Comparison of ENCODE assay signal across 7 mouse cellular contexts in the genomic region with DNA sequence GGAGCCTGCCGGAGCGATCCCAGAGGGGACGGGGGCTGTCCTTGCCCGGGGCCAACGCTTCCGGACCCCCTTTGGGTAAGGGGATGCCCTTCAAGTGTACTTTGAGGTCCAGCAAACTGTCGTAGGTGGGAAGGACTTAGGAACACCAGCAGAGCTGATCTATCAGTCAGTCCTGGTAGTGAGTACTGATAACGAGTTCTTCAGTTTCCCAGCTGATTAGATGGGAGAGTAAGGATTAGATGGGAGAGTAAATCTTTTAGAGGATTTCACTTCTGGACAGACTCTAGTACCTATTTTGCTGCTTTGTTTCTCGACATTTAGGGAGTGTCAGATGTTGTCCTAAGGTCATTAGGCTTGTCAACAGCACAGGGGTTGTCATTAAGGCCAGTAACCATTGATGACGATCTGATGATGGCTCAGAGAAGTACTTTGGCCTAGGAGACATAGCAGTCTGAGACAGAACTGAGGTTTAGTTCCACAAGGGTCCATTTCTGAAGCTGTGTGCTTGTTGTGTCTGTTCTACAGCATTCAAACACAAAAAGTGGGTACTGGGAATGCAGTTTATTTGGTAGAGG. TPM values are rescaled to one million over a fixed set of nuclear protein-coding genes. Genes with fewer than 3 reads are reported as not detected.
A peak's percentile ranks its signal among the peaks of the same experiment; 100 is the strongest.
DNase-seq lines count a peak whose midpoint lies in the region; ATAC-seq and TF ChIP-seq lines count a peak whose summit lies in the region.

No protein-coding gene starts in this region.

- H3K4me1 ChIP-seq in spleen, adult 2 months (ENCODE audit: control insufficient read depth, insufficient read depth, insufficient read length): peaks cover 3% of the 10 kb centered on the region; the same call in 1 of the 2 replicates
- peaks cover 9% of the 10 kb centered on the region for H3K4me1 ChIP-seq in limb, embryonic 14.5 days (ENCODE audit: control insufficient read depth, insufficient read depth, low read length)

- H3K4me2 ChIP-seq in limb, embryonic 14.5 days (replicated peaks; ENCODE audit: low read depth, low read length, severe bottlenecking): peak overlapping the region; percentile 62

- no peak overlapping the region for H3K27ac ChIP-seq in spleen, adult 2 months (ENCODE audit: insufficient read depth, low read length)
- H3K27ac ChIP-seq in limb, embryonic 14.5 days (replicated peaks; ENCODE audit: low read depth, low read length): peak overlapping the region; percentile 68; the same call in 1 of the 2 replicates

- no peak for TF ChIP-seq POLR2A in spleen, adult 2 months (IDR thresholded peaks at IDR 0.05; ENCODE audit: low read depth, low read length)
- TF ChIP-seq POLR2A in limb, embryonic 14.5 days (IDR thresholded peaks at IDR 0.05; ENCODE audit: borderline replicate concordance, extremely low read depth, insufficient read depth, insufficient read length): no peak

- ATAC-seq in erythroblast, adult 5-6 weeks (replicated peaks; ENCODE audit: low FRiP score, poor library complexity, severe bottlenecking): 0 out of 2 replicates have a peak, but pooled peaks have one; percentile 26
- ATAC-seq in limb, embryonic 14.5 days (ENCODE audit: low FRiP score, low read depth): no peak

- peak overlapping the region; percentile 89 for H3K9ac ChIP-seq in limb, embryonic 14.5 days (ENCODE audit: low read depth, low read length, severe bottlenecking)

- DNase-seq in spleen, adult 2 months (ENCODE audit: low read depth in 1 of 2, low spot score in 2 of 2): no peak
- DNase-seq in spleen, adult 18-20 months: no peak
- DNase-seq in limb, embryonic 14.5 days (ENCODE audit: low spot score): no peak
- DNase-seq in urinary bladder, postnatal 36 days (ENCODE audit: low spot score in 2 of 2): no peak
- DNase-seq in cerebellum, adult 9-10 months: no peak
- no peak for DNase-seq in thymus, postnatal 10 days (ENCODE audit: low spot score in 2 of 2)

- H3K36me3 ChIP-seq in spleen, adult 2 months (ENCODE audit: control insufficient read depth, insufficient read depth, low read length): peaks cover 7% of the 10 kb centered on the region; the same call in 1 of the 2 replicates
- 0 out of 2 replicates have a peak, but pooled peaks cover 8% of the 10 kb centered on the region for H3K36me3 ChIP-seq in limb, embryonic 14.5 days (ENCODE audit: control insufficient read depth, insufficient read depth, low read length)

- 2% methylated on average over 10 of the region's 10 CpGs for WGBS in spleen, adult 2 months
- 0% methylated on average over 10 of the region's 10 CpGs for WGBS in limb, embryonic 14.5 days

- H3K4me3 ChIP-seq in spleen, adult 2 months (ENCODE audit: extremely low read depth, insufficient read depth, insufficient read length): peak overlapping the region; percentile 88
- peak overlapping the region; percentile 74 for H3K4me3 ChIP-seq in limb, embryonic 14.5 days (replicated peaks; ENCODE audit: low read length)

- no peak for TF ChIP-seq CTCF in spleen, adult 2 months (IDR thresholded peaks at IDR 0.05; ENCODE audit: extremely low read depth, insufficient read depth, insufficient read length, insufficient replicate concordance)

- no peaks in the 10 kb centered on the region for H3K27me3 ChIP-seq in spleen, adult 2 months (ENCODE audit: control insufficient read depth, insufficient read depth, low read length)
- no peaks in the 10 kb centered on the region for H3K27me3 ChIP-seq in limb, embryonic 14.5 days (ENCODE audit: control insufficient read depth, insufficient read depth, low read length)

- H3K9me3 ChIP-seq in limb, embryonic 14.5 days (ENCODE audit: control insufficient read depth, low read length): no peaks in the 10 kb centered on the region

RNA-seq across cellular contexts. Expression of gene Nudt15, which starts 5.2 kb away (rescaled TPM):
- polyA plus RNA-seq in spleen, adult 2 months (2012; rRNA removed): 2.3 and 2.4 TPM in 2 replicates
- 2.5 and 5.2 TPM in 2 replicates for total RNA-seq in erythroblast, adult 5-6 weeks (2015; ENCODE audit: low replicate concordance)
- total RNA-seq in erythroblast, adult 5-6 weeks (2017; ENCODE audit: low replicate concordance): 1.4 and 3.7 TPM in 2 replicates
- 2.1 and 2.2 TPM in 2 replicates for polyA plus RNA-seq in limb, embryonic 14.5 days (2012; rRNA removed)
- 4.9 and 5.8 TPM in 2 replicates for polyA plus RNA-seq in limb, embryonic 14.5 days (2014; fragmentation: Nextera tagmentation; extraction: Ambion mirVana)

RNA-seq across cellular contexts. Expression of gene Sucla2, which starts 28.1 kb away (rescaled TPM):
- 3.0 and 3.8 TPM in 2 replicates for polyA plus RNA-seq in spleen, adult 2 months (2012; rRNA removed)
- total RNA-seq in erythroblast, adult 5-6 weeks (2015; ENCODE audit: low replicate concordance): 16.3 and 18.1 TPM in 2 replicates
- 28.4 and 29.0 TPM in 2 replicates for total RNA-seq in erythroblast, adult 5-6 weeks (2017; ENCODE audit: low replicate concordance)
- 33.2 and 55.6 TPM in 2 replicates for polyA plus RNA-seq in limb, embryonic 14.5 days (2012; rRNA removed)
- polyA plus RNA-seq in limb, embryonic 14.5 days (2014; fragmentation: Nextera tagmentation; extraction: Ambion mirVana): 94.4 and 97.7 TPM in 2 replicates

RNA-seq across cellular contexts. Expression of gene Med4, which starts 43.4 kb away (rescaled TPM):
- 8.4 and 9.4 TPM in 2 replicates for polyA plus RNA-seq in spleen, adult 2 months (2012; rRNA removed)
- total RNA-seq in erythroblast, adult 5-6 weeks (2015; ENCODE audit: low replicate concordance): 8.1 and 10.2 TPM in 2 replicates
- 9.5 and 20.1 TPM in 2 replicates for total RNA-seq in erythroblast, adult 5-6 weeks (2017; ENCODE audit: low replicate concordance)
- polyA plus RNA-seq in limb, embryonic 14.5 days (2012; rRNA removed): 41.1 and 59.0 TPM in 2 replicates
- polyA plus RNA-seq in limb, embryonic 14.5 days (2014; fragmentation: Nextera tagmentation; extraction: Ambion mirVana): 78.8 and 83.4 TPM in 2 replicates
